Mouse (Mus musculus): ENCODE measurements around the gene Mob3a.
"Not testable (repeated sequence)": the region's sequence is repeated elsewhere in the genome, so short reads cannot be mapped to it uniquely, and the experiment has no call there.

Gene Mob3a

GRCm38 (mm10) chr10:80663485-80664196, 38.1 kb downstream of the Mob3a start:
- no peak for DNase-seq (ENCODE audit: low spot score)

GRCm38 (mm10) chr10:80661149-80661548, 40.6 kb downstream of the Mob3a start:
- DNase-seq (ENCODE audit: low spot score): peak; percentile 71

DNA sequence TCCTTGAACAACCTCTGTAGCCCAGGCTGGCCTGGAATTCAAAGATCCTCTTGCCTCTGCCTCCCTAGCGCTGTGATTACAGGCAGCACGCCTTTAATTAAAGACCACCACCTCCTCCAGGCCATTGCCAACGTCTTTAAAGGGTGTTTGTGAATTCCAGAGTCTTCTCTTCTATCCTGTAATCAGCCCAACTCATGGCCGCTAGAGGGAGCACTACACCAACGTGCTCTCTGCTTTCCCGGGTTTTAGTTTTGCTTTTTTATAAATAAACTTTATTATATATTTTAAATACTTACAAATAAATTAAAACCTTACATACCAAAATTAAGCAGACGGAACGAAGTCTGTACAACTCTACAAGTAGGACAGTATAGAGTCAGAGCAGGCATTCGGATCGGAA, 42.6 kb downstream of the Mob3a start:
- peak; percentile 84 for DNase-seq (ENCODE audit: low spot score)

DNA sequence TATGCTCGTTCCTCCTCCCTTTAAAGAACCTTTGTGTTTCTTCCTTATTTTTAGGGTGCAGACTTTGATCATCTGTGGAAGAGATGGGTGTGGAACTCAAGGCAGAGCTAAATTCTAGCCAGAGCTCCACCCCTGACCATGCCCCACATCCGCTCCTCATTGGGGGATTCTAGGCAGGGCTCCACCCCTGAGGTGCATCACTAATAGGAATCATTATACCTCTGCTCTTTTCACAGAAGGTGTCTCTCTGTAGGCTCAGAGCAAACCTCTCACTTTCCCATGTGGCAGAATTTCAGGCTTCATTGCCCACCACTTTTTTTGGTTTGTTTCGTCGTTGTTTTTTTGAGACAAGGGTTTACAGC, 43.0 kb downstream of the Mob3a start:
- DNase-seq (ENCODE audit: low spot score): no peak

DNA sequence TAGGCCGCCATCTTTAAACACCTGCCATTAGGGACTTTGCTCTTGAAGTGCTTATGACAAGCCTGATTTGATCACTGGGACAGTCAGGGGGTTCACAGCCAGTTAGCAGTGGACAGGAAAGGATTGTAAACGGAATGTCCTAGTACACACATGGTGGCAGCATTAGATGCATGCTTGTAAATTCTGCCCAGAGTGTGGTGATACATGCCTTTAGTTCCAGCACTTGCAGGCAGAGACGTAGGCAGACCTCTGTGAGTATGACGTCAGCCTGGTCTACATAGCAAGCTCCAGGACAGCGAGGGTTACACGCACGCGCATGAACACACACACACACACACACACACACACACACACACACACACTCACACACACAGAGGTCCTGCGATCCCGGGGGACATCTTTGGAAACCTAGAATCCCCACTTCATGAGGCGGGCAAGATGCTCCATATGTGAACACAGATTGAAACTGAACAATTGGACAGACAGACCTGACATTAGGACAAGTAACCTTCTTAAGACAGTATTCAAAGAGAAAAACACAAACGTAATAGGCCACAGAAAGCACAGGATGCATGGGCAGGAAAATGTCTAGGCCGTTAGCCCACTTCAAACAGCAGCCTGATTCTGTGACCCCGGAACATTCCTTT, 43.5 kb downstream of the Mob3a start:
- no peak for DNase-seq (ENCODE audit: low spot score)

GRCm38 (mm10) chr10:80656863-80657623, 44.7 kb downstream of the Mob3a start, which contains the start of gene Btbd2:
TSS of gene Btbd2 (minus strand) at chr10:80657071.
- DNase-seq (ENCODE audit: low spot score): no peak

DNA sequence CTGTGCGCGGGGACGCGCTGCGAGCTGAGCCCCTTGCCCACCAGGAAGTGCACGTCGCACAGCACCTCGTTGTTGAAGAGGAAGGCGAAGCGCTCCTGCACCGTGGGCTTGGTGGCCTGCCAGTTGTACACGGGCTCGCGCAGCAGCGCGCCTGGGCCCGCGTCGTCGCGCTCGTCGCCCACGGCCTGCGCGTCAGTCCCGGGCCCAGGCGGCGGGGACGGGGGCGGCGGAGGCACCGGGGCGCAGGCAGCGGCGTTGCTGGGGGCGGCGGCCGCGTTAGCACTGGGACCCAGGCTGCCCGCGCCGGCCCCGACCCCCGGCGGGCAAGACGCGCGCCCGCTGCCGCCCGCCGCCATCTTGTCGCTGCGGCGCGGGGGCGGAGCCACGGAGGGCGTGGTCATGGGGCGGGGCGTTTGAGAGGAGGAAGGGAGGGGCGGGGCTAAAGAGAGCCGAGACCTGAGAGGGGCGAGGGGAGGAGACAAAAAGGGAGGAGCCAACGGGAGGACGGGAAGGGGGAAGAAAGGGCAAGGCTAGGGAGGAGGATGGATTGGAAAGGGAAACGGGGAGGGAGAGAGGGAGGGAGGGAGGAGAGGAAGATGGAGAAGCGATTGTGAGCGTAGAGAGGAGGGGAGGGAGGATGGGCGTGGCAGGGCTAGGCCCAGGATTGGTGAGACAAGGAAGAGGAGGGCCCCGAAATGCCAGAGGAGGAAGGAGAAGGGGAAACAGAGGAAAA, 45.5 kb downstream of the Mob3a start:
- peak; percentile 97 for DNase-seq (ENCODE audit: low spot score)

GRCm38 (mm10) chr10:80655406-80656129, 46.2 kb downstream of the Mob3a start:
- no peak for DNase-seq (ENCODE audit: low spot score)

DNA sequence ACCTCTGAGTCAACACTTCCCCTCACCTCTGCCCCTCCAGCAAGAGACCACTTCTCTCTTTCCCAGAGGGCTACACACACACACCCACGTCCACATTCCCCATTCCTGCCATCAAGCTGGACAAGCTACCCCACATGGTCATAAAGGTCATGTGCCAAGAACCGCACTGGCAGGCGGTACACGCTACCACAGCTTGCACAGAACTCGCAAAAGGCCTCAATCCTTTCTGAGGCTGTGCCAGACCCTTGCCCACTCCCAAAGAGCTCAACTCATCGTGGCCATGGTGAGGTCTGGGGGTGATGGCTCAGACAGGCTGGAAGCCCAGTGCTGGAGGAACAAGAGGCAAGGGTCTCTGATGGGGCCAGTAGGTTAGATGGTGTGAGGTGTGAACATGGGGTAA, 46.9 kb downstream of the Mob3a start:
- DNase-seq (ENCODE audit: low spot score): no peak

DNA sequence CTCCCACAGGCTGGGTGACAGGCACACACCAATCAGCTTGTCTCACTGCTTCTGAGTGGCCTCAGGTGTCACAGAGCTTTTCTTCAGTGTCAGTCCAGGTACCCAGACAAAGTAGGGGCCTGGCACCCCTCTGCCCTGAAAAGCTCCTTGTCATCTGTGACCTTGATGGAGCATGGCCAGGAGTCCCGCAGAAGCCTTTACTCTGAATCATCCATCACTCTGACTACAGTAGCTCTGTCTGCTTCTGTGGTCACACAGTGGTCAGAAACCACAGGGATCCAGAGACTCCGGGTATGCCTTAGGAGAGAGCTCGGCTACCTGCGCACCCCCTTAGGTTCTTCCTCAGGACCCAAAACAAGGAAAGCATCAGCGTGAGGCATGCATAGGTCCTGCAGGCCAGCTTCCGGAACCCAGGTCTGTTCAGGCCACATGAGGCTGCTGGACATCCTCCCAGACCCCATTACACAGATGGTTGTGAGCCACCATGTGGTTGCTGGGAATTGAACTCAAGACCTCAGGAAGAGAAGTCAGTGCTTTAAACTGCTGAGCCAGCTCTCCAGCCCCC, 48.5 kb downstream of the Mob3a start:
- DNase-seq (ENCODE audit: low spot score): no peak

- no peak for DNase-seq (ENCODE audit: low spot score)
Observed at GRCm38 (mm10) chr10:80650392-80650791, 51.4 kb downstream of the Mob3a start.

DNA sequence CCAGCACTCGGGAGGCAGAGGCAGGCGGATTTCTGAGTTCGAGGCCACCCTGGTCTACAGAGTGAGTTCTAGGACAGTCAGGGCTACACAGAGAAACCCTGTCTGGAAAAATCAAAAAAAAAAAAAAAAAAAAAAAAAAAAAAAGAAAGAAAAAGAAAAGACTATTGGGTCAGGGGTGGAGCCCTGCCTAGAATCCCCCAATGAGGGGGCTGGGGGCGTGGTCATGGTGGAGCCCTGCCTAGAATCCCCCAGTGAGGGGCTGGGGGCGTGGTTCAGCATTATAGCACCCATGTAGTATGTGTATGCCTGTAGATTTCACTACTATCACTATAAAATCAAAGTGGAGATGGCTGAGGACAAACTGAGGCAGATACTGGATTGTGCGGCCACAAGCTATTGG, 51.9 kb downstream of the Mob3a start:
- DNase-seq (ENCODE audit: low spot score): not testable (repeated sequence)

DNA sequence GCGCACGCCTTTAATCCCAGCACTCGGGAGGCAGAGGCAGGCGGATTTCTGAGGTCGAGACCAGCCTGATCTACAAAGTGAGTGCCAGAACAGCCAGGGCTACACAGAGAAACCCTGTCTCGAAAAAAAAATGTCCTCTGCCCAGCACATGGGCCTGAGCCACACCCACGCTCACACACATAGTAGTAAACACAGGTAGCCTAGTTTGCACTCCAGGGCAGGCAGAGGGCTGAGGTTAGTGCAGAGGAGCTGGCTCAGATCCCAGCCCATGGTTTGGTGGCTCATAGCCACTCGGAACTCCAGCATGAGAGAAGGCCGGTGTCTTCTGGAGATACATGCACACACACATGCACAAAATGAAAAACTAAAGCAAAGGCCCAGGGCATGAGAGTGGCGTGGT, 54.8 kb downstream of the Mob3a start:
- no peak for DNase-seq (ENCODE audit: low spot score)

DNA sequence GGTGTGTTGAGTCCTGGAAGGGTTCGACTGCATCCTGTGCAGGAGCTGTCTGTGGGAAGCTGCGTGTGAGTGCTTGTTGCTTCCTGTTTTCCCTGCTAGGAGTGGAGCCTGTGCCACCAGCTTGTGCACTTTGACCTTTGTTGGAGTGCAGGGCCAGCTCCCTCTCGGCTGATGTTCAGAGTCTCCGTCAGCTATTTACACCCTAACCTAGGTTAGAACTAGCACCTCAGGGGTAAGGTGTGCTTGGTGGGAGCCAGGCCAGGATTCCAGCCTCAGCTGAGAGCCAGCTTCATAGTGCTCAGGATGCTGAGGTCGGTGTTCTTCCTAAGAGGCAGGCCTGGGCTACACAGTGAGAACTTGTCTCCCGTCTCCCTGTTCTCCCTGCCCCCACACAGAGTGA, 66.4 kb downstream of the Mob3a start:
- DNase-seq (ENCODE audit: low spot score): no peak

All from retina, embryonic 14.5 days (tissue).